Mouse (Mus musculus) embryonic facial prominence, embryonic 14.5 days (tissue): Measurements from ENCODE around the gene Slc51a. TPM values are rescaled to one million over a fixed set of nuclear protein-coding genes. Genes with fewer than 3 reads are reported as not detected.
A peak's percentile ranks its signal among the peaks of the same experiment; 100 is the strongest.

Experiments used
- ATAC-seq: fragments of 200-750 bp; cut with Nextera tagmentation; 2 replicates; pipeline ENCODE4 v1.8.0; 2017; ENCODE audit warnings: low read depth, moderate number of reproducible peaks, moderate TSS enrichment
- DNase-seq: peaks from one replicate; pipeline ENCODE4 v3.0.0-alpha.2; 2015; ENCODE audit warnings: low spot score
- H3K27ac ChIP-seq: fragments of 300-500 bp; sonication (generic); replicated peaks from 2 replicates; pipeline ENCODE4 v1.5.1; 2014; ENCODE audit warnings: low read depth, mild to moderate bottlenecking, low read length, moderate library complexity
- H3K27me3 ChIP-seq: fragments of 300-500 bp; sonication (generic); replicated peaks from 2 replicates; pipeline ENCODE4 v1.6.1; 2014; ENCODE audit warnings: low read length; ENCODE audit not compliant: control insufficient read depth, insufficient read depth
- H3K36me3 ChIP-seq: fragments of 300-500 bp; sonication (generic); 2 replicates; pipeline ENCODE4 v1.6.1; 2014; ENCODE audit warnings: low read length, mixed read lengths; ENCODE audit not compliant: control insufficient read depth, insufficient read depth
- H3K4me1 ChIP-seq: fragments of 300-500 bp; sonication (generic); 2 replicates; pipeline ENCODE4 v1.6.1; 2014; ENCODE audit warnings: antibody characterized with exemption, low read length; ENCODE audit not compliant: control insufficient read depth, insufficient read depth
- H3K4me2 ChIP-seq: fragments of 300-500 bp; sonication (generic); 2 replicates; pipeline ENCODE4 v1.6.1; 2014; ENCODE audit warnings: low read depth, mild to moderate bottlenecking, low read length, moderate library complexity, mixed read lengths
- H3K4me3 ChIP-seq: fragments of 300-500 bp; sonication (generic); 2 replicates; pipeline ENCODE4 v1.5.1; 2014; ENCODE audit warnings: low read depth, mild to moderate bottlenecking, low read length
- H3K9ac ChIP-seq: fragments of 300-500 bp; sonication (generic); 2 replicates; pipeline ENCODE4 v1.6.1; 2014; ENCODE audit warnings: low read depth, mild to moderate bottlenecking, low read length, moderate library complexity, mixed read lengths
- H3K9me3 ChIP-seq: fragments of 300-500 bp; sonication (generic); 2 replicates; pipeline ENCODE4 v1.6.1; 2016; ENCODE audit warnings: low read length; ENCODE audit not compliant: control insufficient read depth
- WGBS: fragments of 180-500 bp; shearing (Covaris S2); extraction: QIAGEN DNeasy Blood & Tissue Kit; methylation state at CpG from one replicate; pipeline ENCODE4 v1.1.7; 2014; 5-methylcytosine and 5-hydroxymethylcytosine counted together
- polyA plus RNA-seq: library from polyadenylated mRNA; unstranded; fragments of >200 nt; fragmentation: Nextera tagmentation; extraction: Ambion mirVana; gene quantifications from 2 replicates; pipeline ENCODE4 v1.2.1, GENCODE M21; 2014

Gene Slc51a
- polyA plus RNA-seq, 1 experiment from 2014 or later: 0.29 TPM

GRCm38 (mm10) chr16:32520372-32520748, 32.7 kb upstream of the Slc51a start:
- ATAC-seq (peak; percentile 45), DNase-seq (peak; percentile 83)
- Histone ChIP-seq H3K9ac (no peak overlapping the region), H3K27ac (peak overlapping the region; percentile 21; the same call in 1 of the 2 replicates), H3K4me2 (no peak overlapping the region), H3K9me3 (no peaks in the 10 kb centered on the region), H3K4me3 (no peak overlapping the region), H3K27me3 (no peaks in the 10 kb centered on the region), H3K4me1 (peaks cover 14% of the 10 kb centered on the region), H3K36me3 (no peaks in the 10 kb centered on the region)
- 30% methylated on average over 9 of the region's 9 CpGs for WGBS

- Histone ChIP-seq H3K36me3 (no peaks in the 10 kb centered on the region), H3K4me2 (no peak overlapping the region), H3K27me3 (no peaks in the 10 kb centered on the region), H3K9me3 (no peaks in the 10 kb centered on the region), H3K9ac (no peak overlapping the region), H3K27ac (no peak overlapping the region; the same call in 1 of the 2 replicates), H3K4me3 (no peak overlapping the region), H3K4me1 (peaks cover 14% of the 10 kb centered on the region)
- no peak for DNase-seq
- ATAC-seq: no peak
- WGBS: 80% methylated on average over 15 of the region's 15 CpGs
Observed at GRCm38 (mm10) chr16:32519656-32520371, 32.1 kb upstream of the Slc51a start.

- no peak overlapping the region for H3K27ac ChIP-seq
- ATAC-seq (no peak), DNase-seq (peak; percentile 40)
- no peak overlapping the region for H3K4me3 ChIP-seq
- no peaks in the 10 kb centered on the region for H3K9me3 ChIP-seq
- H3K4me1 ChIP-seq: peaks cover 14% of the 10 kb centered on the region
- H3K36me3 ChIP-seq: no peaks in the 10 kb centered on the region
- H3K9ac ChIP-seq: no peak overlapping the region
- H3K4me2 ChIP-seq: no peak overlapping the region
- no peaks in the 10 kb centered on the region for H3K27me3 ChIP-seq
- 87% methylated on average over 12 of the region's 12 CpGs for WGBS
Observed at GRCm38 (mm10) chr16:32517785-32518481, 30.3 kb upstream of the Slc51a start.

GRCm38 (mm10) chr16:32516006-32516962, 28.6 kb upstream of the Slc51a start:
- no peaks in the 10 kb centered on the region for H3K9me3 ChIP-seq
- no peaks in the 10 kb centered on the region for H3K36me3 ChIP-seq
- peak overlapping the region; percentile 95 for H3K27ac ChIP-seq
- peak overlapping the region; percentile 24 for H3K4me3 ChIP-seq
- peak overlapping the region; percentile 61 for H3K9ac ChIP-seq
- WGBS: 13% methylated on average over 20 of the region's 21 CpGs
- ATAC-seq (peak; percentile 89), DNase-seq (peak; percentile 84)
- H3K4me2 ChIP-seq: peak overlapping the region; percentile 55
- H3K27me3 ChIP-seq: no peaks in the 10 kb centered on the region
- H3K4me1 ChIP-seq: peaks cover 14% of the 10 kb centered on the region

GRCm38 (mm10) chr16:32513948-32514347, 26.3 kb upstream of the Slc51a start:
- Histone ChIP-seq H3K36me3 (no peaks in the 10 kb centered on the region), H3K27me3 (no peaks in the 10 kb centered on the region), H3K9me3 (no peaks in the 10 kb centered on the region), H3K27ac (no peak overlapping the region), H3K4me3 (no peak overlapping the region), H3K4me2 (no peak overlapping the region), H3K4me1 (peaks cover 14% of the 10 kb centered on the region), H3K9ac (no peak overlapping the region)
- ATAC-seq (no peak), DNase-seq (no peak)
- WGBS: 96% methylated on average over 6 of the region's 6 CpGs

- no peak overlapping the region for H3K4me2 ChIP-seq
- peaks cover 14% of the 10 kb centered on the region for H3K4me1 ChIP-seq
- no peak overlapping the region; the same call in 1 of the 2 replicates for H3K9ac ChIP-seq
- DNase-seq: no peak
- no peak for ATAC-seq
- H3K9me3 ChIP-seq: no peaks in the 10 kb centered on the region
- H3K27me3 ChIP-seq: no peaks in the 10 kb centered on the region
- WGBS: 79% methylated on average over 6 of the region's 6 CpGs
- no peak overlapping the region for H3K4me3 ChIP-seq
- H3K36me3 ChIP-seq: no peaks in the 10 kb centered on the region
- peak overlapping the region; percentile 63; the same call in 1 of the 2 replicates for H3K27ac ChIP-seq
Observed at GRCm38 (mm10) chr16:32513401-32513800, 25.7 kb upstream of the Slc51a start.

- Histone ChIP-seq H3K4me2 (no peak overlapping the region), H3K4me3 (no peak overlapping the region), H3K9me3 (no peaks in the 10 kb centered on the region), H3K4me1 (peaks cover 14% of the 10 kb centered on the region), H3K27ac (peak overlapping the region; percentile 63; the same call in 1 of the 2 replicates), H3K9ac (no peak overlapping the region; the same call in 1 of the 2 replicates), H3K27me3 (no peaks in the 10 kb centered on the region), H3K36me3 (no peaks in the 10 kb centered on the region)
- WGBS: 45% methylated on average over 3 of the region's 3 CpGs
- ATAC-seq (no peak), DNase-seq (no peak)
Observed at GRCm38 (mm10) chr16:32512921-32513320, 25.2 kb upstream of the Slc51a start.

- no peaks in the 10 kb centered on the region for H3K36me3 ChIP-seq
- DNase-seq (no peak), ATAC-seq (no peak)
- H3K9me3 ChIP-seq: no peaks in the 10 kb centered on the region
- 86% methylated on average over 8 of the region's 8 CpGs for WGBS
- H3K4me3 ChIP-seq: no peak overlapping the region
- no peak overlapping the region for H3K4me2 ChIP-seq
- H3K4me1 ChIP-seq: peaks cover 14% of the 10 kb centered on the region
- H3K9ac ChIP-seq: no peak overlapping the region
- no peaks in the 10 kb centered on the region for H3K27me3 ChIP-seq
- no peak overlapping the region for H3K27ac ChIP-seq
Observed at GRCm38 (mm10) chr16:32511827-32512490, 24.3 kb upstream of the Slc51a start.
